Mouse (Mus musculus) liver, embryonic 14.5 days (tissue): ENCODE results near the gene Tmem108.

ENCODE experiments used
- CTCF ChIP-seq: IDR thresholded peaks from 2 replicates; pipeline ENCODE4 v1.5.1; 2016; ENCODE audit warnings: antibody characterized with exemption, low read depth, control low read depth
- EP300 ChIP-seq: IDR thresholded peaks from 2 replicates; pipeline ENCODE4 v1.6.1; 2016; ENCODE audit warnings: antibody characterized with exemption, low read depth

DNA sequence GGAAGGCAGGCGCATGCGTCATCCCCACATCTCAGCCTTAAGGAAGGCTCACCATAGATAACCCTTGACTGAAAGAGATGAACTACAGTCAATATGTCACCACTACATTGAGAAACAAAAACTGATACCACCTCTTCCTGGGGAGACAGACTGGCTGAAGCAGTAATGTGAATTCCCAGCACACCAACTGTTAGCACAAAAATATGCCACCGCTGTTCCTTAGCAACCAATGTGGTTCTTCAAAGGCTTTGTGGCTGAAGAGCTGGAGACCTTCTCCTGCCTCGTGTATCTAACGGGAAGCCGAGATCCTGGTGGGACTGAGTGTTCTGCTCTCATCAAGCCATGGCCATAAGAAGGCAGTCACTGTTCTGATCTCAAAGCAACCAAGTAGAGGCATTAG is 92.8 kb downstream of the Tmem108 start:
- TF ChIP-seq CTCF (no peak), EP300 (no peak)
